Mouse (Mus musculus) cerebral cortex, adult 2 months (tissue): Measurements from ENCODE around the gene Rbm34.

Experiments used
- WGBS: fragments of 180-500 bp; shearing (Covaris S2); methylation state at CpG from one replicate; pipeline ENCODE4 v1.1.7; 2018; 5-methylcytosine and 5-hydroxymethylcytosine counted together

Rbm34 gene

GRCm38 (mm10) chr8:126970579-126971313 lies at the start of gene Rbm34:
TSS of gene Rbm34 (minus strand) at chr8:126971071.
- WGBS, result under 1% methylated on average over 47 of the region's 50 CpGs

DNA sequence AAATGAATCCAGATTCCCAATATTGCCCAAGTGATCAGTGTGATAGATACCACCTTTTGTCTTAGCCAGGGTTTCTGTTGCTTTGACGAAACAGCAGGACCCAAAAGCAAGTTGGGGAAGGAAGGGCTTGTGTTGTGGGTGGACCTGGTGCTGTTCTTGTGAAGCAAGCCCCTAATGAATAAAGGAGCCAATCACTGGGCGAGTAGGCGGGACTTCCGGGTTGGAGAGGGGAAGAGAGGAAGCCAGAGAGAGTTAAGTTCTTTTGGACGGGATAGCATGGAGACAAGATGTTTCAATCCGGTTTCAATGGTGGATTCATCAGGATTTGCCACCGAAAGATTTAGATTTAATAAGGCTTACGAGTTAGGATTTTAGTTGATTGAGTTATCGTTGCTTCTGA lies 40.8 kb upstream of the Rbm34 start:
- WGBS, result 71% methylated on average over 9 of the region's 9 CpGs

- WGBS, result 77% methylated on average over 1 of the region's 1 CpGs
Observed at GRCm38 (mm10) chr8:126994506-126994905, 23.6 kb upstream of the Rbm34 start.

GRCm38 (mm10) chr8:126989363-126990153 lies 18.7 kb upstream of the Rbm34 start:
- 72% methylated on average over 5 of the region's 5 CpGs for WGBS

DNA sequence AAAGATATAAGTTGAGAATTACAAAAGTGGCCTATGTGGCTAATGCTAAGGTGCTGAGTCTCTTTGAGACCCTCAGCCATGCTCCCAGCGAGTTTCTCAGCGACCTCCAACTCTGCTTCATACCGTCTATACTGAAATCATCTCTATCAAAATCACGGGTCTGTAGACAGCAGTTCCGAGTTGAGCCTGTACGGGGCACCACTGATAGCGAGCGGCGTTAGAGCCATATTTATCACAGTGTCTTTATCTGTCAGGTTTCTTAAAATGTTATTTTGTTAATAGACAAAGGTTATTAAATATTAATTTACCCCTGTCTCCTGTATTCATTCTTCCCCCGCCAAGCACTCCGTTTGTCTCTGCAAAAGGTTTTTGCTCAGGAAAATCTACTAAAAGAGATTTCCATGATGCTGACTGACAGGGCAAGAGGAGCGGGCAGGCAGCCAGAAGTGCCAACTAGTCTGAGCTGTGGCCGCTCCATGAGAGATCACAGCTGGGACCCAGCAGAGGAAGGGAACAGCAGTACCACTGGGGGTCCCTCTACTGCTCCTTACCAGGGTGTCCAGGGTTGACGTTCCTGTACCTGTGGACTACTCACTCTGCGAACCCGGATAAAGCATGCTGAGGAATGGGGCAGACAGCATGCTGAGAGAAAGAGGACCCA lies 17.6 kb upstream of the Rbm34 start:
- WGBS, result 72% methylated on average over 16 of the region's 16 CpGs

DNA sequence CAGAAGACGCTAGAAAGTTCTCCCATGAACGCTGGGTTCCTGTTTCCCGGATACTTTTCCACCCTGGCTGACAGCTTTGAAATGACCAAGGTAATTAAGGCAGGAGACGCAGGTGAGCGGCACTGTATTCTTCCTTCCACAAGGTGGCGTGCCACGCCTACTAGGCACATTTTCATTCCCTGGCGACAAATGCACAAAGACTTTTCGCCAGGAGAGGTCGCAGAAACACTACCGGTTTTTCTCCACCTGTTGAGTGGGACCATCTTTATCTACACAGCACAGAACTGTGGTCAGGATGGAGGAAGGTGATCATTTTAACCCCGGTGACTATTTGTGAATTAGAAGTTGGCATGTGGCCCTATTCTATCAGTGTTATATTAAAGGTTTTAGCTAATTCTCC lies 15.6 kb upstream of the Rbm34 start:
- 4% methylated on average over 12 of the region's 12 CpGs for WGBS

DNA sequence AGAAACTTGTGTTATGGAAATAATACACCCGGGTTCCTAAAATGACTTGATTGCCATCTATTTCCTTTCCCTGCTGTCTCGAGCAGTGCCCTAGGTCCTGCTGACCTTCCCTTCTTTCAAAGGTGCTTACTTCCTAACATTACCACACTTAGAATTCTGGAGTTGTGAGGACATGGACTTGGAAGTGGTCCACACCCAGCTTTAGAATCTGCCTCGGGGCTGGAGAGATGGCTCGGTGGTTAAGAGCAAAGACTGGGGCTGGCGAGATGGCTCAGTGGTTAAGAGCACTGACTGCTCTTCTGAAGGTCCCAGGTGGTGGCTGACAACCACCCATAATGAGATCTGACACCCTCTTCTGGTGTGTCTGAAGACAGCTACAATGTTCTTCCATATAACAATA lies 9.2 kb upstream of the Rbm34 start:
- WGBS, result 58% methylated on average over 5 of the region's 5 CpGs

DNA sequence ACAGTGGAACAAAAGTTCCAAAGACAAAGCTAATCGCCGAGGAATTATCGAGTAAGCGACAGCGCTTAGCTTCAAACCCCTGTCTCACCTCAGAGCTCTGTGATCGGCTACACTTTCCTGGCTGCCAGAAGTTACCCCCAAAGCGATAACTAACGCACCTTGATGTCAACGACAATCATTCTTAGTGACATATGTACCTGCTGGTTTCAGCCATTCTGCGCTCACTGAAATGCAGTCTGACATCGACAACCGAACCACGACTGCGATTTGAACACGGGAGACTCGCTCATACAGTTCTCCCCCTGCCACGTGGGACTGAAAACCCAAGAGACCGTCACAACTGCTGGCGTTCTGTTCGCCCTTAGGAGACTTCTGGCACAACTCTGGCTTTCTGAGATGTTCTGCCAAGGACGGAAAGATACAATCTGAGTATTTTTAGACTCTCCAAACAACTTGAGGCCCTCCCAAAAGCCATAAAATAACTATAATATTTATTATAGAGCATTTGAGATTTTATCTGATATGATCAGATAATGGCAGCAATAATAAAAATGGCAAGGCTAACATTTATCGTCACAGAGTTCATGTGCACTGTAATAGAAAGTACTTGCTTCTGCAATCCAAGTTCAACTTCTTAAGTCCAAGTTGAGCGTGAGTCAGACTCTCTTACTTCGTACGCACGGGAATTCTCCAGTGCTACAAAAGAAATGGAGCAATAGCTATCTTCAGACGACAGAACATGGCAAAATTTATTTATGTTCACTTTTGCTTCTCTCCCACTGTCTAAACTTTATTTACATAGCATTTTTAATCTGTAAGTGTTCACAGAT lies 8.4 kb upstream of the Rbm34 start:
- WGBS, result 22% methylated on average over 27 of the region's 27 CpGs

DNA sequence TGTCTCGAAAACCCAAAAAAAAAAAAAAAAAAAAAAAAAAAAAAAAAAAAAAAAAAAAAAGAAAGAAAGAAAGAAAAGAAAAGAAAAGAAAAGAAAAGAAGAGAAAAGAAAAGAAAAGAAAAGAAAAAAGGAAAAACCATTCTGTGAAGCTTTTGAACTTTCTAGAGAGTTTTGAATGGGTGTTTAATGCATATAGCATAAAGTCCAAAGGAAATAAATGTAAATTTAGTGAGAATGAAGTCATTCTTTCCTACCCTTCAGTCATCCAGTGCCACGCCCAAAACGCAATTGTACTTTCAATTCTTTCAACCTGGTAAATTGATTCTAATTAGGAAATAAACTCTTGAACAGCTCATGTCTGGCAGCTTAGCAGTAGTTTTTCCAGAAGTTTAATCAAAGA lies 7.7 kb upstream of the Rbm34 start:
- 36% methylated on average over 3 of the region's 3 CpGs for WGBS

DNA sequence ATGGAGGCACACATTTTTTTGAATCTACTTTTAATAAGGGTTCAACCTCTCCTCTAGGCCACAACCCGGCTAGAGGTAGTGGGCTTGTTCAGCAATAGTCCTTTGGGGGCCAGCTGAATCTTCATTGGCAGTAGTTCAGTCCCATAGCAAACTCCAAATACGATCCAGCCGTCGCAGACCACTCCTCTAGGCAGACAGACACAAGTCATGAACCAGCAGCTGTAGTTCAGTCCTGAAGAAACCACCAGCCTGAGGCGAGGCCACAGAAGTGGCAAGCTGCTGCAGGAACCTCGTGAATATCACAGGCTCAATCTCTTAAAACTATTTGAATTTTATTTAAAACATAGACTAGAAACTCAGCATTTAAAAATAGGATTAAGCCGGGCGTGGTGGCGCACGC lies 7.2 kb upstream of the Rbm34 start:
- WGBS, result 87% methylated on average over 10 of the region's 10 CpGs

DNA sequence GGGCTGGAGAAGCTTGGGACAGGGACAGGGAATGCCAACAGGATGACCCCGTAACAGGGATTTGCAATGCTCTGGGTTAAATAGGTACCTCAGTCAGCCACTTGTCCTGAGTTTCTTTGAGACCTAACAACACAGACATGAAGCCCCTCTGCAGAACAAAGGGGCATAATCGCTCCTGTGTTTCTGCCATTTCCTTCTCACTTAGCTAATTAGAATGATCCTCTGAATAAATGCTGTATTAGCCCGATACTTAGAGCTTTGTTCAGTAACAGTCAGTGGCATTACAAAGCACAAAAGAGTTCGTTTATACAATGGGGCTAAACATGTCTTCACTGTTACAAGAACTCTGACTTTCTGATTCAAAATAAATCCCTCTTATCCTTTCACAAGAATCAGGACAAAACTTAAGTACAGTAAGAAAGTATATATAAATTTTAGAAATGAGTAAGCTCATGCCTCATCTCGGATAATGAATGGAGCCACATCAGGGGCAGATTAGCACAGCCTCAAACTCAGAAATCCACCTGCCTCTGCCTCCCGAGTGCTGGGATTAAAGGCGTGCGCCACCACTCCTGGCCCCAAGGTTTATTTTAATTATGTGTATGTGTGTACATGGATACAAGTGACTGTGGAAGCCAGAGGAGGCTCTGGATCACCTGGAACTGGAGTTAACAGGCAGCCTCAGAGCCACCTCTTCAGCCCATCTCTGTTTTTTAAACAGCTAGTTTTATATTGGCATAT lies 5.9 kb upstream of the Rbm34 start:
- 48% methylated on average over 8 of the region's 8 CpGs for WGBS

GRCm38 (mm10) chr8:126975706-126976105 lies 4.8 kb upstream of the Rbm34 start:
- WGBS, result 0% methylated on average over 1 of the region's 1 CpGs

DNA sequence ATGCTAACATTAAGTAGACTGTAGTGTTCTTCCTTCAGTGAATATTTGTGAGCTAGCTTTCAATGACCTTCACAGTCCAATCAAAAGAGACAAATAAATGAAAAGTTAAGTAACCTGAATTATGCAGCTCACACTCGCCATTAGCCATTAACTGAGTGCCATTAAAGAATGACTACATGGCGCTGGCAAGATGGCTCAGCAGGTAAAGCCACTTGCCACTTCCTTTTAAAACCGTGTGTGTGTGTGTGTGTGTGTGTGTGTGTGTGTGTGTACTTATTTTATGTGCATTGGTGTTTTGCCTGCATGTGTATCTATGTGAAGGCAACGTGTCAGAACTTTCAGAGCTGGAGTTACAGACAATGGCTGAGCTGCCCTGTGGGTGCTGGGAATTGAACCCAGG lies 3.6 kb upstream of the Rbm34 start:
- 78% methylated on average over 4 of the region's 4 CpGs for WGBS

GRCm38 (mm10) chr8:126973686-126974265 lies 2.9 kb upstream of the Rbm34 start:
- WGBS, result 79% methylated on average over 9 of the region's 9 CpGs

DNA sequence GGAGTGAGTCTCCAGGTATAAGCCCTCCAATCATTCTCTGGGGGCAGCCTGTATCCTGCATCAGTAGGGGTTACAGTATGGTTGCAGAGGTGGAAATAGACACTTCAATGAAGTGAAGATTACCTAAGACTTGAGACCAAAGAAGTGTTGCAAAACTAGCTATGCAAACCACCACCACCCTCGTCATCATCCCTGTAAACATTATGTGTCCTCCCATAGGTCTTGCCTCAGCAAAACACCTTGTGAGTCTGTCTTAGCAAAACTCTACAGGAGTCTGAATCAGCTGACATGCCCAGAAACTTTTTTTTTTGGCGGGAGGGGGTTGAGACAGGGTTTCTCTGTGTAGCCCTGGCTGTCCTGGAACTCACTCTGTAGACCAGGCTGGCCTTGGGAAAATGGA lies 1.8 kb upstream of the Rbm34 start:
- WGBS, result 73% methylated on average over 2 of the region's 2 CpGs

DNA sequence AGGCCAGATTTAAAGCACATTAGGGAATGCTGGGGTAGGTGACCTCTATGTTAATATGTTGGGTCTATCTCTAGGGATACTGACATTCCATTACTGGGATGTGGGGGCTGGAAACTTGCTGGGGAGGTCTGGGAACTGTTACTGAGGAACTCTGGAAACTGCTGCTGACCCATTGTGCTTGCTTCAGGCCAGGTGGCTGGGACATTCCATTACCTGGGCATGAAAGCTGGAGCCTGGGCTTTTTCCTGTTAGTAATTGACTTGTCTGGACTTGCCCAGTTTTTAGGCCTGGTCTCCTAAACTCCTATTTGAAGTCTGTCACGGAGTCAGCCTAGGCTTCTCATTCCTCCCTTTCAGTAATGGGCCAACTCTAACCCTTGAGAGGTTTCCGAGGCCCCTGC lies 1.2 kb upstream of the Rbm34 start:
- 92% methylated on average over 2 of the region's 2 CpGs for WGBS

- WGBS, result 4% methylated on average over 13 of the region's 13 CpGs
Observed at GRCm38 (mm10) chr8:126971314-126971664, 418 bp upstream of the Rbm34 start.

- WGBS, result 68% methylated on average over 1 of the region's 1 CpGs
Observed at GRCm38 (mm10) chr8:126969546-126969945, 1.3 kb downstream of the Rbm34 start.

DNA sequence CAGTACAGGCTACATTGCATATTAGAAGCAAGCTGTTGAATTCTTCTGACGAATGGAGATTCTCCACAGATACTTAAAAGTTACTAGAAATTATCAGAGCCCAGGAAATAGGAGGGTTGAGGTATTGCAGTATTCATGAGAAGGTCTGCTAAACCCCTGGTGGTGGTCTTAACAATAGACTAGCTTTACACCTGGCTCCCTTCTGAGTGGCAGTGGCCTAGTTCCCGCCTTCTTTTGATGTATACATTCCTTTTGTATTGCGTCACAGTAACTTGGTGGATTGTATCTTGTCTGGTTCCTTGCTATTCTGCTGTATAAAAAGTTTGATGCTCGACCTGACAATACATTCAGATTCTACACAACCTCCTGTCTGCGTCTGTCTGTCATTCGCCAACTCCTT lies 2.8 kb downstream of the Rbm34 start:
- 94% methylated on average over 6 of the region's 6 CpGs for WGBS

- 82% methylated on average over 6 of the region's 6 CpGs for WGBS
Observed at GRCm38 (mm10) chr8:126965246-126965645, 5.6 kb downstream of the Rbm34 start.

DNA sequence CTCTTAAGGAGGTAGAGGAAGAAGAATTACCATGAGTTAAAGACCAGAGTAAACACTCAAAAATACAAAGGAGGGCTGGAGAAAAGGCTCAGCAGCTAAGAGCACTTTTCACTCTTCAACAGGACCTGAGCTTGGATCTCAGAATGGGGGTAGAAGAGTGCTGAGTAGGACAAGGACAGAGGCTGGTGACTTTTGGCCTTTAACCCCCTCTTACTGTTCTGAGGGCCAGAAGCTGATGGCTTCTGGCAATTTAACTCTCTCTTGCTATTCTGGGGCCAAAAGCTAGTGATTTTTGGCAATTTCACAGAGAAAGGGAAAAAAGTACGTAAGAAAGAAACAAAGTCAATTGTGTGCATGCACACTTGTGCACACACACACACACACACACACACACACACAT lies 8.0 kb downstream of the Rbm34 start:
- WGBS, result 95% methylated on average over 1 of the region's 1 CpGs
